Mouse (Mus musculus): Measurements from ENCODE around the gene Syk.

GRCm38 (mm10) chr13:52582878-52583661, at the start of gene Syk:
- TF ChIP-seq CTCF (IDR thresholded peaks at IDR 0.05; ENCODE audit: low read depth, low read length) (no peak), POLR2A (IDR thresholded peaks at IDR 0.05; ENCODE audit: extremely low read depth, insufficient read depth, low read length) (no peak)

Measured in liver, adult 2 months (tissue).